Mouse (Mus musculus): ENCODE measurements around the gene Tpd52l1. TPM values are rescaled to one million over a fixed set of nuclear protein-coding genes. Genes with fewer than 3 reads are reported as not detected.
"Not testable (repeated sequence)": the region's sequence is repeated elsewhere in the genome, so short reads cannot be mapped to it uniquely, and the experiment has no call there.

Tpd52l1 gene
- total and polyA plus RNA-seq, 2 experiments: 6.5 to 16.3 TPM

DNA sequence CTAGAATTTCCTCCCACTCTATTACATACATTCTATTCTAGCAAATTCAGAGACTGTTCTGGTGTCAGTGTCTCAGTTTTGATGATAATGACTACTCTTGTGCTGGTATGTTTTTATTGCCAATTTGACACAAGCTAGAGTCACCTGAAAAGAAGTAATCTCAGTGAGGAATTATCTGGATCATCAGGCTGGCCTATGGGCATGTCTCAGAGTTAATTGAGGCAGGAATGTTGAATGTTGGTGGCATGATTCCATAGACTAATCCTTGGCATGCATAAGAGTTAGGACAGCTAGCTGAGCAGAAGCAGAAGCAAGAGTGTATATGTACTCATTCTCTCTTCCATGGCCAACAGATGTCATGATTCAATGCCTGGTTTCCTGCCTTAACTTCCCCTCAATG is 27.8 kb downstream of the Tpd52l1 start:
- Histone ChIP-seq H3K4me3 (ENCODE audit: insufficient read depth, low read depth, low read length) (no peak overlapping the region), H3K27me3 (ENCODE audit: control insufficient read depth, insufficient read depth, low read length) (no peaks in the 10 kb centered on the region), H3K9ac (ENCODE audit: low read depth, low read length) (no peak overlapping the region), H3K27ac (replicated peaks; ENCODE audit: insufficient read depth, low read depth, low read length) (no peak overlapping the region), H3K4me1 (ENCODE audit: control insufficient read depth, insufficient read depth, low read length) (no peaks in the 10 kb centered on the region), H3K36me3 (ENCODE audit: control insufficient read depth, insufficient read depth, low read length) (no peaks in the 10 kb centered on the region), H3K79me2 (ENCODE audit: control insufficient read depth, insufficient read depth, low read length) (no peaks in the 10 kb centered on the region)
- DNase-seq (ENCODE audit: extremely low read depth, low read depth, low spot score): no peak
- TF ChIP-seq CTCF (IDR thresholded peaks at IDR 0.05; ENCODE audit: low read depth, low read length) (no peak), POLR2A (IDR thresholded peaks at IDR 0.05; ENCODE audit: extremely low read depth, insufficient read depth, low read length) (no peak)

DNA sequence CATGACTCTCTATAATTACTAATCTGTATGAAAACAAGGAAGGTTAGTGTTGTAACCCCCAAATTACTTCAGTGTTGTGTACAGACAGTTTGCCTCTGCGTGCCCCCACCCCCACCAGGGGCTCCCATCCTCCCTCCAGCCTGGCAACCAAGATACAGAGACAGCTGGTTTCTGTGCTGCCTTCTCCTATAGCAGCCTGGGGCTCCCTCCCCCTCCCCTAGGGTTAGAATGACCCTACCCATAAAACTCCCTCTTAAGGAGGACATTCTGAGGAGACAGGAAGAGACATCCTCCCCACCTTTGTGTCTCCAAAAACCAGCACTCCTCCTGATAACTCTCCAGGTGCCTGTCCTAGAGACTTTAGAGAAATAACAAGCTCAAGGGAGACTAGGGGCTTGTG is 52.8 kb downstream of the Tpd52l1 start:
- DNase-seq (ENCODE audit: extremely low read depth, low read depth, low spot score): no peak
- H3K27ac ChIP-seq (replicated peaks; ENCODE audit: insufficient read depth, low read depth, low read length): no peak overlapping the region
- H3K79me2 ChIP-seq (ENCODE audit: control insufficient read depth, insufficient read depth, low read length): no peaks in the 10 kb centered on the region
- TF ChIP-seq CTCF (IDR thresholded peaks at IDR 0.05; ENCODE audit: low read depth, low read length) (no peak), POLR2A (IDR thresholded peaks at IDR 0.05; ENCODE audit: extremely low read depth, insufficient read depth, low read length) (no peak)
- no peaks in the 10 kb centered on the region for H3K36me3 ChIP-seq (ENCODE audit: control insufficient read depth, insufficient read depth, low read length)
- H3K9ac ChIP-seq (ENCODE audit: low read depth, low read length): no peak overlapping the region
- H3K4me1 ChIP-seq (ENCODE audit: control insufficient read depth, insufficient read depth, low read length): no peaks in the 10 kb centered on the region
- H3K4me3 ChIP-seq (ENCODE audit: insufficient read depth, low read depth, low read length): no peak overlapping the region
- WGBS: 61% methylated on average over 1 of the region's 1 CpGs
- no peaks in the 10 kb centered on the region for H3K27me3 ChIP-seq (ENCODE audit: control insufficient read depth, insufficient read depth, low read length)

DNA sequence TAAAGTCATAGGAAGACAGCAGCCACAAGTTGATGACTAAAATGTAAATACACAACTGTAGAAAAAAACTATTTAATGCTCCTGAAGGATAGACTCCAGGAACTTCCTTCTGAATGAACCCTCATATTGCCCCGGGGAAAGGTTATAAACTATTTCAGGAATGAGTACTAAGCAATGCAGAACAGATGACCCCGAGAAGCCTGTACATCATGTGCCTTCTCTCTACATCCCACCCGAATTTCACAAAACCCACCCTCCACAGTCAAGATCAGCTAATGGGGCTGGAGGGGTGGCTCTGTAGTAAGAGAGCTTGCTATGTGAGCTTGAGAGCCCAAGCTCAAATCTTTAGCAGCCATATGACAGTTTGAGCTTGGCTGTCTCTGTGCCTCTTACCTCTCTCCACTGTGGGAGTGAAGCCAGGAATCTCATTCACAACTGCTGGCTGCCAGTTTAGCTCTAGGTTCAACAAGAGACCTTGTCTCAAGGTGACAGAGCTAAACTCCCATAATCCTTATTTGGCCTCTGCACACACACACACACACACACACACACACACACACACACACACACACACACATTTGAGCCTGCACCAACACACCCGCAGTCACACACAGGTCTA is 54.9 kb downstream of the Tpd52l1 start:
- Histone ChIP-seq H3K9ac (ENCODE audit: low read depth, low read length) (no peak overlapping the region), H3K4me3 (ENCODE audit: insufficient read depth, low read depth, low read length) (no peak overlapping the region), H3K27me3 (ENCODE audit: control insufficient read depth, insufficient read depth, low read length) (no peaks in the 10 kb centered on the region), H3K79me2 (ENCODE audit: control insufficient read depth, insufficient read depth, low read length) (no peaks in the 10 kb centered on the region), H3K27ac (replicated peaks; ENCODE audit: insufficient read depth, low read depth, low read length) (no peak overlapping the region), H3K4me1 (ENCODE audit: control insufficient read depth, insufficient read depth, low read length) (no peaks in the 10 kb centered on the region), H3K36me3 (ENCODE audit: control insufficient read depth, insufficient read depth, low read length) (no peaks in the 10 kb centered on the region)
- 81% methylated on average over 4 of the region's 4 CpGs for WGBS
- peak; percentile 10 for DNase-seq (ENCODE audit: extremely low read depth, low read depth, low spot score)
- TF ChIP-seq POLR2A (IDR thresholded peaks at IDR 0.05; ENCODE audit: extremely low read depth, insufficient read depth, low read length): no peak
- TF ChIP-seq CTCF (IDR thresholded peaks at IDR 0.05; ENCODE audit: low read depth, low read length): no peak

DNA sequence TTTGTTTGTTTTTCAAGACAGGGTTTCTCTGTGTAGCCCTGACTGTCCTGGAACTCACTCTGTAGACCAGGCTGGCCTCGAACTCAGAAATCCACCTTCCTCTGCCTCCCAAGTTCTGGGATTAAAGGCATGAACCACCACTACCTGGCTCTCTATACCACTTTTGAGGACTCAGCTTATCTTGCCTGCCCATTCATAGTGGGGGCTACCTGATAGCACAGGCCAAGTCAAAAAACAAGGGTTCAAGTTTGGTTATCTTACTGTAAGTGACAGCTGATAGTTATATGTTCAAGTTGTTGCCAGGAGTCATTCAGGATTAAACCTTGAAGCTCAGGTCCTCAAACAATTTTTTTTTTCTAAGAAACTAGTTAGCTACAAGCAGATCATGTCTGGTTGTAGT is 57.2 kb downstream of the Tpd52l1 start:
- not testable (repeated sequence) for H3K27me3 ChIP-seq (ENCODE audit: control insufficient read depth, insufficient read depth, low read length); H3K36me3 ChIP-seq (ENCODE audit: control insufficient read depth, insufficient read depth, low read length); H3K79me2 ChIP-seq (ENCODE audit: control insufficient read depth, insufficient read depth, low read length); H3K27ac ChIP-seq (replicated peaks; ENCODE audit: insufficient read depth, low read depth, low read length); DNase-seq (ENCODE audit: extremely low read depth, low read depth, low spot score); H3K4me3 ChIP-seq (ENCODE audit: insufficient read depth, low read depth, low read length); H3K9ac ChIP-seq (ENCODE audit: low read depth, low read length); H3K4me1 ChIP-seq (ENCODE audit: control insufficient read depth, insufficient read depth, low read length)
- WGBS: 83% methylated on average over 1 of the region's 1 CpGs

DNA sequence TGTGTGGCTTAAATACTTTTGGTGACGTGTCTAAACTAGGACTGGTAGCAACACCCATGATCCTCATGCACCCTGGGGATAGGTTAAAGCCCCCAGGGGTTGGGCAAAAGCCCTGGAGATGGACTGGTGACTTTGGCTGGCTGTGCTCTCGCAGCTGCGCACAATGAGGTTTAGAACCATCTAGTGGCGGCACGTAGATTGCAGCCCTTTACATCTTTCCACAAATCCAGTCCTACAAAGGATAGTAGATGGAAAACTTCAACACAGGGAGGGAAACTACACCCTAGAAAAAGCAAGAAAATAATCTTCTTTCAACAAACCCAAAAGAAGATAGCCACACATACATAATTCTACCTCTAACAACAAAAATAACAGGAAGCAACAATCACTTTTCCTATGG is 75.6 kb downstream of the Tpd52l1 start:
- H3K79me2 ChIP-seq (ENCODE audit: control insufficient read depth, insufficient read depth, low read length); H3K4me3 ChIP-seq (ENCODE audit: insufficient read depth, low read depth, low read length); DNase-seq (ENCODE audit: extremely low read depth, low read depth, low spot score); H3K9ac ChIP-seq (ENCODE audit: low read depth, low read length); H3K27me3 ChIP-seq (ENCODE audit: control insufficient read depth, insufficient read depth, low read length); H3K27ac ChIP-seq (replicated peaks; ENCODE audit: insufficient read depth, low read depth, low read length); H3K4me1 ChIP-seq (ENCODE audit: control insufficient read depth, insufficient read depth, low read length); H3K36me3 ChIP-seq (ENCODE audit: control insufficient read depth, insufficient read depth, low read length): not testable (repeated sequence)
- WGBS: 18% methylated on average over 4 of the region's 5 CpGs

DNA sequence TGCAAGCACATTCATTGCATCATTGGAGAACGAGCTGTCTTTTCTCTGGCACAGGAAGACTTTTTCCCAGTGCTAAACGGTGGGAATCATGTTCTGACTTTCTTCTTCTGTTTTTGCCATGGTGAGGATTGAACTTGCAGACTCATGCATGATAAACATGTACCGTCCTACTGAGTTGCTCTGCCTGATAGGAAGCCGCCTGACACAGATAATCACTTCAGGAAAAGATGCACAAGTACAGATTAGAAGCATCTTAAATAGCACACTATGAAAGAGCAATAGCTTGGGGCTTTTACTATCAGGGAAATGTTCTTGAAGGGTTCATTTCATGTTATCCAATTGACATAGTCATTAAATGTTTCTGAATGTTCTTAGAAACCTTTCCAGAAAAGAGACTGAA is 86.0 kb downstream of the Tpd52l1 start:
- no peaks in the 10 kb centered on the region for H3K27me3 ChIP-seq (ENCODE audit: control insufficient read depth, insufficient read depth, low read length)
- WGBS: 76% methylated on average over 4 of the region's 4 CpGs
- no peak overlapping the region for H3K4me3 ChIP-seq (ENCODE audit: insufficient read depth, low read depth, low read length)
- no peaks in the 10 kb centered on the region for H3K36me3 ChIP-seq (ENCODE audit: control insufficient read depth, insufficient read depth, low read length)
- TF ChIP-seq POLR2A (IDR thresholded peaks at IDR 0.05; ENCODE audit: extremely low read depth, insufficient read depth, low read length) (no peak), CTCF (IDR thresholded peaks at IDR 0.05; ENCODE audit: low read depth, low read length) (no peak)
- H3K79me2 ChIP-seq (ENCODE audit: control insufficient read depth, insufficient read depth, low read length): no peaks in the 10 kb centered on the region
- H3K4me1 ChIP-seq (ENCODE audit: control insufficient read depth, insufficient read depth, low read length): no peaks in the 10 kb centered on the region
- H3K9ac ChIP-seq (ENCODE audit: low read depth, low read length): no peak overlapping the region
- no peak for DNase-seq (ENCODE audit: extremely low read depth, low read depth, low spot score)
- H3K27ac ChIP-seq (replicated peaks; ENCODE audit: insufficient read depth, low read depth, low read length): no peak overlapping the region

Data from liver, adult 2 months (tissue).